In the genomic region with DNA sequence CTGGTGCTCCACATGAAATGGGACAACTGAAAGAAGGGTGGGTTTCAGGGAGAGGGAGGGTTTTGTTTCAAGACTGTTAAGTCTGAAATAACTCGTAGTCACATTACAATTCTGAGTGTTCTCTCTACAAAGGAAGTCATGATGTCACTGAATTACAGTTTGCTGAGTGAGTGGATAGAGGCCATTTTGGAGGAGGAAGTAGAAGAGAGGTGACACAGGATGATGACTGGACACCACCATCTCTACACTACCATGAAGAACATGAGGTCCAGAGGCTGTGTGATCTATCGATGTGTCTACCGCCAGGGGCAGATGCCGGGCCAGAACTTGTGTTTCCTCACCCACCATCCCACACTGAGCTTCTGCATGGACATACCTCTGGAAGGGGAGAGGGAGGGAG, we compare ENCODE assay signal across 24 mouse cellular contexts. TPM values are rescaled to one million over a fixed set of nuclear protein-coding genes. Genes with fewer than 3 reads are reported as not detected.
"Had no signal": no experiment of that assay in that cellular context is flagged by ENCODE, and none has a peak within 500 bp of the region (broad histone marks: within the 10 kb centered on the region; RNA-seq: fewer than 3 reads in every experiment).

No protein-coding gene starts in this region.

- H3K4me3 ChIP-seq: neural tube, embryonic 12.5 days; neural tube, embryonic 13.5 days; neural tube, embryonic 15.5 days; stomach, embryonic 15.5 days had no signal

- H3K27ac ChIP-seq: neural tube, embryonic 12.5 days; neural tube, embryonic 13.5 days; neural tube, embryonic 15.5 days; stomach, embryonic 15.5 days had no signal

- H3K4me2 ChIP-seq: neural tube, embryonic 12.5 days; neural tube, embryonic 13.5 days; neural tube, embryonic 15.5 days; stomach, embryonic 15.5 days had no signal

- H3K9ac ChIP-seq: neural tube, embryonic 12.5 days; neural tube, embryonic 13.5 days; neural tube, embryonic 15.5 days; stomach, embryonic 15.5 days had no signal

- DNase-seq: retina, postnatal 1 day; right cerebral cortex, postnatal 14 days; right cerebral cortex, postnatal 25 days; right cerebral cortex, postnatal 4 days; spleen, adult 18-20 months; thymus, adult 18-20 months; thymus, adult 2 months; thymus, postnatal 14 days; thymus, postnatal 25 days; thymus, postnatal 36 days; thymus, postnatal 4 days had no signal

- H3K36me3 ChIP-seq: neural tube, embryonic 12.5 days; neural tube, embryonic 13.5 days; neural tube, embryonic 15.5 days; stomach, embryonic 15.5 days had no signal

- H3K27me3 ChIP-seq: neural tube, embryonic 12.5 days; neural tube, embryonic 13.5 days; neural tube, embryonic 15.5 days; stomach, embryonic 15.5 days had no signal

- H3K4me1 ChIP-seq: neural tube, embryonic 12.5 days; neural tube, embryonic 13.5 days; neural tube, embryonic 15.5 days; stomach, embryonic 15.5 days had no signal

- H3K9me3 ChIP-seq: neural tube, embryonic 12.5 days; neural tube, embryonic 13.5 days; neural tube, embryonic 15.5 days; stomach, embryonic 15.5 days had no signal

RNA-seq across cellular contexts. Expression of gene 4930432M17Rik, which starts 13.6 kb away (rescaled TPM):
- polyA plus RNA-seq: neural tube, embryonic 11.5 days; neural tube, embryonic 12.5 days; neural tube, embryonic 13.5 days; neural tube, embryonic 14.5 days; neural tube, embryonic 15.5 days; small intestine, adult 2 months; spleen, adult 2 months; stomach, embryonic 14.5 days; stomach, embryonic 15.5 days; stomach, embryonic 16.5 days; testis, adult 2 months; thymus, adult 2 months; thymus, postnatal 0 days; urinary bladder, adult 2 months had no signal
